Mouse (Mus musculus): ENCODE measurements at regions not wholly inside any gene's neighbourhood (a gene's known extent, or its start where the extent isn't known, plus 50 kb on each side); places are given as distances from the start of the nearest gene placed in this dataset.
A peak's percentile ranks its signal among the peaks of the same experiment; 100 is the strongest.
"Not testable (repeated sequence)": the region's sequence is repeated elsewhere in the genome, so short reads cannot be mapped to it uniquely, and the experiment has no call there.

DNA sequence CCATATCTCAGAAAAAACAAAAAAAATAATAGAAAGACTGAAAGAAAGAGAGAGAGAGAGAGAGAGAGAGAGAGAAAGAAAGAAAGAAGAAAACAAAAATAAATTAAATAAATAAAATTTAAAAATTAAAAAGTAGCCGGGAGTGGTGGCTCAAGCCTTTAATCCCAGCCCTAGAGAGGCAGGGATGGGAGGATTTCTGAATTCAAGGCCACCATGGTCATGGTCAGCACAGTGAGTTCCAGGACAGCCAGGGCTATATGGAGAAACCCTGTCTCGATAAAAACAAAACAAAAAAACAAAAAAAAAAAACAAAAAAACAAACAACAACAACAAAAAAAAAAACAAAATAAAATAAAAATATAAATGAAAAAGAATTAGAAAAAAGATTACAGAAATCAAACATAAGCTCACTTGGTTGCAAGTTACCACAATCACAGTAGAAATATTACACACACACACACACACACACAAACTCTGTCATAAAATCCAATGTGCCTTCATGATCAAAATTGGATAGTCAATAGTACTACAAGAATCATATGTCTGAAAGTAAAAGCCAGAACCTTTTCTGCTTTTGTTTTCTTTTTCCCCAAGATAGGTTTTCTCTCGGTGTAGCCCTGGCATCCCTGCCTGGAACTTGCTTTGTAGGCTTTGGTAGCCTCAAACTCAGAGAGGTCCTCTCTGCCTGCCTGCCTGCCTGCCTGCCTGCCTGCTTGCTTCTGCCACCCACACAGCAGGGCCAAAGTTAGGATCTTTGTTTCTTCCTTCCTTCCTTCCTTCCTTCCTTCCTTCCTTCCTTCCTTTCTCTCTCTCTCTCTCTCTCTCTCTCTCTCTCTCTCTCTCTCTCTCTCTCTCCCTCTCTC lies 476.1 kb upstream of the Olfr161 start:
- DNase-seq: peak; percentile 78

- peak; percentile 38 for DNase-seq
Measured at GRCm38 (mm10) chr16:3115336-3116112, 475.3 kb upstream of the Olfr161 start.

- peak; percentile 17 for DNase-seq
Measured at GRCm38 (mm10) chr16:3116113-3116511, 474.7 kb upstream of the Olfr161 start.

GRCm38 (mm10) chr16:3121216-3121615 lies 469.6 kb upstream of the Olfr161 start:
- DNase-seq: not testable (repeated sequence)

DNA sequence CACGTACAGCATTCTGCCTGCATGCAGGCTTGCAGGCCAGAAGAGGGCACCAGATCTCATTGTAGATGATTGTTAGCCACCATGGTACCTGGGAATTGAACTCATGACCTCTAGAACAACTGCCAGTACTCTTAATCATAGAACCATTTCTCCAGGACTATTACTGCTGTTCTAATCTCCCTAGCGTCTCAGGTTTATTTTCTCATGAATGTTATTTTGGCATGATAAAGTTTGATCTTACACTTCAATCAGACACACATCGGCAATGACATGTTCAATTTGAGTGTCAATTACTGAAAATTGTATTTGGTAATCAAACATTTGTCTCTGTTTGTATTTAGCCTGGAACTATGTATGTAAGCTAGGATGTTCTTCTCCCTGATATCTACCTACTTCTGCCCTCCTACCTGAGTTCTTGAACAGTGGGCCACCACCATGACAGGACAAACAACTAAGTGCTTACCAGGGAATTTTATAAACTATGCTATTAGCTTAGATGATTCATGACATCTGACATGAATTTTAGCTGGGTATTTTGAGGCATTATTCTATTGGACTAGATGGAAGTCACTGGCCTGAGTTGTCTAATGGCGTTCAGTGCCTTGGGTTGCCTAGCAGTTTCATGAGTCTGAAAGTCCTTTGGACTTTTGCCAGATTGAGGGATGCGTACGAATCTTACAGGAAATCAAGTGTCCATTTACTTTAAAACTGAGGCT lies 468.5 kb upstream of the Olfr161 start:
- not testable (repeated sequence) for DNase-seq

GRCm38 (mm10) chr16:3122861-3123477 lies 467.9 kb upstream of the Olfr161 start:
- DNase-seq: peak; percentile 44

GRCm38 (mm10) chr16:3127317-3127716 lies 463.5 kb upstream of the Olfr161 start:
- peak; percentile 4 for DNase-seq

Measured in thymus, postnatal 4 days (tissue).